Mouse (Mus musculus) retina, adult 2 months (tissue): ENCODE measurements around the gene Slc39a5.

Experiments used
- DNase-seq: peaks from one replicate; pipeline ENCODE4 v3.0.0-alpha.2; 2012; ENCODE audit warnings: low read depth, low spot score

Slc39a5 gene

GRCm38 (mm10) chr10:128376099-128376454 lies 25.0 kb downstream of the Slc39a5 start:
- no peak for DNase-seq

DNA sequence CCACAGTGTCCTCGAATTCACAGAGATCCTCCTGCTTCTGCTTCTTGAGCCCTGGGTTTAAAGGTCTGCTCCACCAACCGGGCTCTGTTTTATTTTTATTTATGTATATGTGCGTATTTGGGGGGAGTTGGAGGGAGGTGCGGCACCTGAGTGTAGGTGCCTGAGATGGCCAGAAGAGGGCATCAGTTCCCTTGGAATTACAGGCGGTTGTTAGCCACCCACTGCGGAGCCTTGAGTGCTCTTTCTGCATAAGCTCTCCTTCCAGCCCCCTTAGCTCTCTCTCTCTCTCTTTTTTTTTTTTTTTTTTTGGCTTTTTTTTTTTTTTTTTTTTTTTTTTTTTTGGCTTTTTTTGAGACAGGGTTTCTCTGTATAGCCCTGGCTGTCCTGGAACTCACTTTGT lies 26.6 kb downstream of the Slc39a5 start:
- DNase-seq: no peak

GRCm38 (mm10) chr10:128372989-128373748 lies 27.9 kb downstream of the Slc39a5 start:
- no peak for DNase-seq

DNA sequence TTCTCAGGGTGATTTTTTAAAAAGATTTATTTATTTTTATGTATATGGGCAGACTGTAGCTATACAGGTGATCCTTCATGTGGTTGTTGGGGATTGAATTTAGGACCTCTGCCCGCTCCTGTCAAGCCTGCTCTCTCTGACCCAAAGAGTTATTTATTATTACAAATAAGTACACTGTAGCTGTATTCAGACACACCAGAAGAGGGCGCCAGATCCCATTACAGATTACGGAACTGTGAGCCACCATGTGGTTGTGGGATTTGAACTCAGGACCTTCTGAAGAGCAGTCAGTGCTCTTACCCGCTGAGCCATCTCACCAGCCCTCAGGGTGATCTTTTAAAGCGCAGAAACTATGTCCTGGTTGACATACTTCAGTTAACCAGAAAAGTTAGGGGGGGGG lies 28.9 kb downstream of the Slc39a5 start:
- no peak for DNase-seq

- DNase-seq: no peak
These were observed 30.4 kb downstream of the Slc39a5 start for GRCm38 (mm10) chr10:128370601-128371000.

DNA sequence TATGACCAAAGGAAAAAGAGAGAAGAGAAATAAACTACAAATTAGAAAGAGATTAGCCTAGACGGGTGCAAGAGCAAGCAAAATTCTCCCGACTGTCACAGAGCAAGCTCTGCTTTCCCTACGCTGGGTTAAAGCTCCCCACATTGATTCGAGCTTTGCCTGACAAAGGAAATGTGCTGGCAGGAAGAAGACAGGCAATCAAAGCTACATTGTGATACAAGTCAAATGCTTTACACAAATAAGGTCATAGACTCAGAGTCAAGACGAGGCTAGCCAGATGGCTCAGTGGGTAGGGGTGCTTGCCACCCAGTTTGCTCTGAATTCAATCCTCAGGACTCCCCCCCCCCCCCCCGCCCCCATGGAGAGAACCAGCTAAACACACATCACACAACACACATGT lies 31.0 kb downstream of the Slc39a5 start:
- no peak for DNase-seq

GRCm38 (mm10) chr10:128369599-128369998 lies 31.4 kb downstream of the Slc39a5 start:
- no peak for DNase-seq

- no peak for DNase-seq
These were observed 31.8 kb downstream of the Slc39a5 start for GRCm38 (mm10) chr10:128369218-128369543.

DNA sequence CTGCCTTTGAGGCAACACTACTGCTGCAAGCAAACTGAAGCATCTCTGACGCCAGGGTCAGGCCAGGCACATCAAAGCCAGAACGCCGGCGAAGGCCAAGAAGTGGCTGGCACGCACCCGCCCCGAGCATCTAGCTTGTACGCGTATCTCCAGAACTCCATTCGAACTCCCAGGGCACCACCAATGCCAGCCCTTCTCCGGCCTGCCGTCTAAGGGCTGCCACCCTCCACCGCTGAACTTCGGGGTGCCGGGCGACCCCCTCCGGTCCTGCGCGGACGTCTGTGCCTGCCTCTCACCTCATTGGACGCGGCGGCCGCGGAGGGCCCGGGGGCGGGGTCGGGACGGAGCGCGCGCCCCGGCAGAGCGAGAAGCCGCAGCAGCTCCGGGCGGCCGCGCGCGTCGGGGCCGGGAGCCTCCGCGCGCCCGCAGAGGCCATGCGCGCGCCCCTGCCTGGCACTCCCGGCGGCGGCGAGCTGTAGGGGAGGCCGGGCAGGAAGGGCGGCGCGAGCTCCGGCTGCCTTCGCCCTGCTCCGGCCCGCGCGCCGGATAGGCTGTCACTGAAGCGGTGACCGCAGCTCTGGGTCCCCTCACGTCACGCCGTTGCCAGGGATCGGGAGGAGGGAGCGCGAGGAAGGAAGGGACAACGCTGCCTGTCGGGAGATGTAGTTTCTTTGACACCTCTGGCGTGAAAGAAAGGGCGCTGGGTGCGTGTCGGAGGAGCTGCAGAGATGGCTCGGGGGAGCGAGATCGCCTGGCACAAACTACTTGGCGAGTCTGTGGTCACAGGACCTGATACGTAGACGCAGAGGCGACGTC lies 32.4 kb downstream of the Slc39a5 start, which contains the start of gene Coq10a:
Gene Coq10a, minus strand, starts transcription at position 596 of the 816 bp plus-strand sequence.
- peak; percentile 76 for DNase-seq

GRCm38 (mm10) chr10:128367899-128368401 lies 33.1 kb downstream of the Slc39a5 start:
- DNase-seq: no peak

DNA sequence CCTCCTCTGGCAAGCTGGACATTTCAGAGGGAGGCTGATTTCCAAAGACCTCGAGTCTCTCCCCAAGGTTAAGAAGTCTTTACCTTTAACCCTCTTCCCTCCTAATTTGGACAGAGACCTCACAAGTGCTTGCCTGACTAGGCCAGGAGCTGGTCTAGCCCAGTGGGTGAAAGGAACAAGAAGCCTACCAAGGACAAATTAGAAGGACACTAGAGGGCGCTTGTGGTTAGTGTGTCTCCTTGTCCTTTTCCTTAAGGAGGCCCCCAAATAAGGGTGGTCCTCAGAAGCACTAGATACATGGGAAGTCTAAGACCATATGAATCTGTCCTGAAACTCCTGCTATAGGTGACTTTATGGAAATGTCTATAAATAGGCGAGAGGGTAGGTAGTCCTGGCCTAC lies 38.5 kb downstream of the Slc39a5 start:
- no peak for DNase-seq

GRCm38 (mm10) chr10:128361836-128362235 lies 39.2 kb downstream of the Slc39a5 start:
- no peak for DNase-seq

- DNase-seq: no peak
These were observed 41.8 kb downstream of the Slc39a5 start for GRCm38 (mm10) chr10:128359226-128359625.

DNA sequence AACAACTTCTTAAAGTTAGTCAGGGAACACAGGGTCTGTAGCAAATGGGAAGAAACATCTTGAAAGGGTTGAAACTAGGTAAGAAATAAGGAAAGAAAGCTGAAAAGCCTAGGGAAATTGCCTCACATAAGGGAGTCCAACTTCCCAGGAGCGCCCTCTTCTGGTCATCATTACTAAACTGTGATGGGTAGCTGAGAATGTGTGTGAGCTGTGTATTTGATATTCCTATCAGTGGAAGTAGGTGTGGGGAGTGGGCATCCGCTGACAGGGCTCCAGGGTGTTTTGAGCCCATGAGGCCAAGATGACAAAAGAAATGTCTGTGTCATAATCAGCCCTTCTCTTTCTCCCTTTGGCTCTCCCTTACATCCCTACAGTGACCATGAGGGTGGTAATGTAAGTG lies 42.2 kb downstream of the Slc39a5 start:
- no peak for DNase-seq

- no peak for DNase-seq
These were observed 53.5 kb downstream of the Slc39a5 start for GRCm38 (mm10) chr10:128347541-128347940.
